In the genomic region with DNA sequence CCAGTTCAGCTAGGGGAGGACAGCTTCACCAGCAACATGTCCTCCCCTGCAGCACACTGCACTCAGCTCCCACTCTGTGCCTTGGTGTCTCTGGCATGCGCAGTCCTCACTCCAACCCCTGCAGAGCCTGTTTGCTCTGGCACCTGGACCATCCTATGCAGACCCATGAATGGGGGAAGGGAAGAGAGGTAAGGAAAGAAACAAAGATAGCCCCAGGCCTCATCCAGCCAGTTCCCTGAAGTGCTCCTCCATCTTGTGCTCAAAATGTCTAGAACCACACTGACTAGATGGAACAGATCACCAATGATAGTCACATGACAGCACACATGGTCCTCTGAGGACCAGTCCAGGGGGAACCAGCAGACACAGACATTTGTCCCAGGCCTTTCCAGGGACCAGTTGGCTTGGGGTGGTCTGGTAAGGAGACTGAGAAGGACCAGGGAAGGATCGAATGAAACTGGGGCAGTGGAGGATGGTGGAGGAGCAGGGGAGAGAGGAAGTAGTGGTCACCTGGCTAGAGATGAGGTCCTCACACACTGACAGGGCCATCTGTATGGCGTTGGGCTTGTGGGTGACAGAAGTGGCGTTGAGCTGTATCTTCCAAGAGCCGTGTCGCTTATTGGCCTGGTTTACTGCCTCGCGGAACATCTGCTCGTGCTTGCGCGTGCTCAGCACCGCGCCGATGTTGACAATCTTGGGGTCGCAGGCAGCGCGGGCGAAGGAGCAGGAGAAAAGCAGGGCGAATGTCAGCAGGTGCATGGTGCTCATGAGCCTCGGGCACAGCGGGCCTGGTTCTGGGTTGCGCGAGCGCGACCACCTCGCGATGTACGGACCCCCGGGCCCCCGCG, we compare ENCODE assay signal across 8 mouse cellular contexts. TPM values are rescaled to one million over a fixed set of nuclear protein-coding genes. Genes with fewer than 3 reads are reported as not detected.
DNase-seq lines count a peak whose midpoint lies in the region; ATAC-seq lines count a peak whose summit lies in the region.

No protein-coding gene starts in this region.

- DNase-seq in left cerebral cortex, adult 18-20 months (ENCODE audit: low spot score in 2 of 2) = peak; percentile 51 to 70
- DNase-seq in left cerebral cortex, adult 8-10 months (ENCODE audit: low spot score in 2 of 2) = no peak
- peak; percentile 83 for DNase-seq in cerebellum, adult 9-11 months
- no peak for DNase-seq in urinary bladder, postnatal 4 days (ENCODE audit: low spot score in 2 of 2)
- DNase-seq in gastrocnemius, adult 8-10 months (ENCODE audit: low spot score in 2 of 2) = no peak
- DNase-seq in lung, postnatal 4 days = no peak

- peak; percentile 23 for ATAC-seq in granulocyte monocyte progenitor cell, adult 5-6 weeks (replicated peaks; ENCODE audit: poor library complexity, severe bottlenecking)
- ATAC-seq in megakaryocyte-erythroid progenitor cell, adult 5-6 weeks (replicated peaks; ENCODE audit: low FRiP score, low TSS enrichment, poor library complexity, severe bottlenecking) = peak; percentile 14; the same call in 1 of the 2 replicates

RNA-seq across cellular contexts. Expression of gene Grin1, which starts 0.6 kb away (rescaled TPM):
- total RNA-seq in left cerebral cortex, adult 18-20 months (2021) = 100 to 1,000 TPM; 393 to 402 TPM
- total RNA-seq in left cerebral cortex, adult 8-10 months (2022) = 100 to 1,000 TPM; 390 to 399 (median 395) TPM
- not detected in 2 replicates for total RNA-seq in granulocyte monocyte progenitor cell, adult 5-6 weeks (2014; fragmentation: Nextera tagmentation)
- total RNA-seq in granulocyte monocyte progenitor cell, adult 5-6 weeks (2017) = not detected in 2 replicates
- not detected in 2 replicates for total RNA-seq in megakaryocyte-erythroid progenitor cell, adult 5-6 weeks (2014; fragmentation: Nextera tagmentation)
- not detected in 2 replicates for total RNA-seq in megakaryocyte-erythroid progenitor cell, adult 5-6 weeks (2017)
- total RNA-seq in gastrocnemius, adult 8-10 months (2022) = not detected

RNA-seq across cellular contexts. Expression of gene Man1b1, which starts 13.8 kb away (rescaled TPM):
- total RNA-seq in left cerebral cortex, adult 18-20 months (2021) = 10 to 100 TPM; 62.1 to 62.2 TPM
- 10 to 100 TPM; 57.3 to 64.7 (median 61.0) TPM for total RNA-seq in left cerebral cortex, adult 8-10 months (2022)
- total RNA-seq in granulocyte monocyte progenitor cell, adult 5-6 weeks (2014; fragmentation: Nextera tagmentation) = 36.5 and 37.2 TPM in 2 replicates
- 34.1 and 38.6 TPM in 2 replicates for total RNA-seq in granulocyte monocyte progenitor cell, adult 5-6 weeks (2017)
- total RNA-seq in megakaryocyte-erythroid progenitor cell, adult 5-6 weeks (2014; fragmentation: Nextera tagmentation) = 37.1 and 38.9 TPM in 2 replicates
- total RNA-seq in megakaryocyte-erythroid progenitor cell, adult 5-6 weeks (2017) = 31.8 and 82.7 TPM in 2 replicates
- 10 to 100 TPM; 13.9 to 15.0 (median 14.4) TPM for total RNA-seq in gastrocnemius, adult 8-10 months (2022)

RNA-seq across cellular contexts. Expression of gene Lrrc26, which starts 28.6 kb away (rescaled TPM):
- not detected for total RNA-seq in left cerebral cortex, adult 18-20 months (2021)
- total RNA-seq in left cerebral cortex, adult 8-10 months (2022) = not detected
- not detected in 2 replicates for total RNA-seq in granulocyte monocyte progenitor cell, adult 5-6 weeks (2014; fragmentation: Nextera tagmentation)
- not detected in 2 replicates for total RNA-seq in granulocyte monocyte progenitor cell, adult 5-6 weeks (2017)
- total RNA-seq in megakaryocyte-erythroid progenitor cell, adult 5-6 weeks (2014; fragmentation: Nextera tagmentation) = not detected in 2 replicates
- total RNA-seq in megakaryocyte-erythroid progenitor cell, adult 5-6 weeks (2017) = not detected in 2 replicates
- not detected for total RNA-seq in gastrocnemius, adult 8-10 months (2022)

RNA-seq across cellular contexts. Expression of gene Tmem210, which starts 30.4 kb away (rescaled TPM):
- not detected for total RNA-seq in left cerebral cortex, adult 18-20 months (2021)
- total RNA-seq in left cerebral cortex, adult 8-10 months (2022) = not detected
- total RNA-seq in granulocyte monocyte progenitor cell, adult 5-6 weeks (2014; fragmentation: Nextera tagmentation) = not detected in 2 replicates
- total RNA-seq in granulocyte monocyte progenitor cell, adult 5-6 weeks (2017) = not detected in 2 replicates
- total RNA-seq in megakaryocyte-erythroid progenitor cell, adult 5-6 weeks (2014; fragmentation: Nextera tagmentation) = not detected in 2 replicates
- total RNA-seq in megakaryocyte-erythroid progenitor cell, adult 5-6 weeks (2017) = not detected in 2 replicates
- total RNA-seq in gastrocnemius, adult 8-10 months (2022) = not detected

RNA-seq across cellular contexts. Expression of gene Dpp7, which starts 37.8 kb away (rescaled TPM):
- total RNA-seq in left cerebral cortex, adult 18-20 months (2021) = 10 to 100 TPM; 30.4 to 38.7 TPM
- 10 to 100 TPM; 35.1 to 50.7 (median 37.9) TPM for total RNA-seq in left cerebral cortex, adult 8-10 months (2022)
- 15.2 and 34.8 TPM in 2 replicates for total RNA-seq in granulocyte monocyte progenitor cell, adult 5-6 weeks (2014; fragmentation: Nextera tagmentation)
- 11.9 and 16.9 TPM in 2 replicates for total RNA-seq in granulocyte monocyte progenitor cell, adult 5-6 weeks (2017)
- 9.5 and 16.6 TPM in 2 replicates for total RNA-seq in megakaryocyte-erythroid progenitor cell, adult 5-6 weeks (2014; fragmentation: Nextera tagmentation)
- 22.0 and 59.0 TPM in 2 replicates for total RNA-seq in megakaryocyte-erythroid progenitor cell, adult 5-6 weeks (2017)
- total RNA-seq in gastrocnemius, adult 8-10 months (2022) = 10 to 100 TPM; 12.8 to 20.3 (median 16.7) TPM

Comparison
In these comparisons a context has a peak if more than half of its experiments do, and no peak if none do; other contexts are left out.
1. DNase-seq: peak in left cerebral cortex, adult 18-20 months (2 of 2) and cerebellum, adult 9-11 months (single experiment); none in left cerebral cortex, adult 8-10 months (0 of 2), urinary bladder, postnatal 4 days (0 of 2), gastrocnemius, adult 8-10 months (0 of 2) and lung, postnatal 4 days (0 of 2).
2. RNA of gene Grin1, which starts 0.6 kb away (total RNA-seq): 393 to 402 TPM in left cerebral cortex, adult 18-20 months and 390 to 399 TPM in left cerebral cortex, adult 8-10 months; not detected in gastrocnemius, adult 8-10 months, not detected in granulocyte monocyte progenitor cell, adult 5-6 weeks and not detected in megakaryocyte-erythroid progenitor cell, adult 5-6 weeks; every median in the first group is over 100 times any median in the second.